Mouse (Mus musculus) small intestine, adult 2 months (tissue): ENCODE data around the gene Abca2. TPM values are rescaled to one million over a fixed set of nuclear protein-coding genes. Genes with fewer than 3 reads are reported as not detected.

Experiments
- H3K27ac ChIP-seq: fragments of 200-500 bp; 2 replicates; pipeline ENCODE4 v1.5.1; 2012; ENCODE audit warnings: low read depth, low read length, control low read depth, inconsistent platforms; ENCODE audit not compliant: insufficient read depth
- H3K27me3 ChIP-seq: fragments of 200-500 bp; 2 replicates; pipeline ENCODE4 v1.6.1; 2012; ENCODE audit warnings: mild to moderate bottlenecking, moderate library complexity, low read length, inconsistent platforms; ENCODE audit not compliant: control insufficient read depth, insufficient read depth
- H3K36me3 ChIP-seq: fragments of 200-500 bp; 2 replicates; pipeline ENCODE4 v1.6.1; 2012; ENCODE audit warnings: mild to moderate bottlenecking, low read length, control low read depth, inconsistent platforms; ENCODE audit not compliant: control insufficient read depth, insufficient read depth
- H3K4me1 ChIP-seq: fragments of 200-500 bp; 2 replicates; pipeline ENCODE4 v1.6.1; 2012; ENCODE audit warnings: low read length, inconsistent platforms, mixed read lengths; ENCODE audit not compliant: control insufficient read depth, insufficient read depth, insufficient read length
- H3K4me3 ChIP-seq: fragments of 200-500 bp; 2 replicates; pipeline ENCODE4 v1.5.1; 2012; ENCODE audit warnings: low read depth, mild to moderate bottlenecking, control low read depth, inconsistent platforms, low read length, moderate library complexity
- CTCF ChIP-seq: fragments of 200-500 bp; IDR thresholded peaks from 2 replicates; pipeline ENCODE4 v1.5.1; 2012; ENCODE audit warnings: low read depth, mild to moderate bottlenecking, control low read depth, inconsistent platforms, low read length, moderate library complexity, mixed read lengths; ENCODE audit not compliant: insufficient replicate concordance, insufficient read length; ENCODE audit errors: extremely low read depth
- POLR2A ChIP-seq: fragments of 200-500 bp; IDR thresholded peaks from 2 replicates; pipeline ENCODE4 v1.6.1; 2012; ENCODE audit warnings: low read depth, mild to moderate bottlenecking, control low read depth, inconsistent platforms, low read length, moderate library complexity
- WGBS: fragments of 180-500 bp; shearing (Covaris S2); methylation state at CpG from one replicate; pipeline ENCODE4 v1.1.7; 2018; 5-methylcytosine and 5-hydroxymethylcytosine counted together
- polyA plus RNA-seq: library from polyadenylated mRNA; depleted of rRNA; stranded (reverse); fragments of >200 nt; gene quantifications from 2 replicates; pipeline ENCODE4 v1.2.3, GENCODE M21; 2012

The Abca2 gene
- polyA plus RNA-seq, 1 experiment, result 15.0 TPM

DNA sequence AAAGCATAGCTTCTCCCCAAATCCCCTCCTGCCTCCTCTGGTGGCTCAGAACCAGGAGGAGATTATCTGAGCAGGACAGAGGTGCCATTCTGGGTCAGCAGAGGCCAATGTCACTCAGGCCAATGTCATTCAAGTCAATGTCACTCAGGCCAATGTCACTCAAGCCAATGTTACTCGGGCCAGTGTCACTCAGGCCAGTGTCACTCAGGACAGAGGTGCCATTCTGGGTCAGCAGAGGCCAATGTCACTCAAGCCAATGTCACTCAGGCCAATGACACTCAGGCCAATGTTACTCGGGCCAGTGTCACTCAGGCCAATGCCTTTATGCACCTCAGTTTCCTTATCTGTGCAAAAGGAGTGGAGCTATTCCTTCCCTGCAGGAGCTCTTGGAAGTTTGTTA lies 44.0 kb downstream of the Abca2 start:
- Histone ChIP-seq H3K4me3 (no peak overlapping the region), H3K4me1 (no peaks in the 10 kb centered on the region), H3K27ac (no peak overlapping the region), H3K27me3 (no peaks in the 10 kb centered on the region), H3K36me3 (no peaks in the 10 kb centered on the region)
- 92% methylated on average over 2 of the region's 2 CpGs for WGBS
- no peak for TF ChIP-seq CTCF
- no peak for TF ChIP-seq POLR2A

DNA sequence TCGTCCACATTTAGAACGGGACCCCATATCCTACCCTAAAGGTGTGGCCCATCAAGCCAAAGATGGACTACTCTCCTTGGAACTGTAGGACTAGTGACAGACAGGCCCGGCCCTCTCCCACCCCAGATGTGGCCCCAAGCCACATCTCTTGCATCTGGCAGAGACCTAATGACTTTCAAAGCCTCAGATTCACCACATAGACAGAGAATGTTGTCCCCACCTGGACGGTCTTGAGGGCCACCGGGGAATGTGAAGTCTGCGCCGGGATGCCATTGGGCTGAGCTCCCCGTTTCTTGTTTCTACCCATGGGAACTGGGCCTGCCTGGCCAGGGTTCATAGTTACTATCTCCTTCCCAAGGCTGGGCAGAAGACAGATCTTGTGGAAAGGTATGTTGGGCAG lies 49.0 kb downstream of the Abca2 start:
- TF ChIP-seq POLR2A (no peak), CTCF (no peak)
- no peak overlapping the region for H3K4me3 ChIP-seq
- peaks cover 7% of the 10 kb centered on the region; the same call in 1 of the 2 replicates for H3K4me1 ChIP-seq
- no peak overlapping the region for H3K27ac ChIP-seq
- H3K27me3 ChIP-seq, result no peaks in the 10 kb centered on the region
- 96% methylated on average over 8 of the region's 8 CpGs for WGBS
- no peaks in the 10 kb centered on the region for H3K36me3 ChIP-seq

DNA sequence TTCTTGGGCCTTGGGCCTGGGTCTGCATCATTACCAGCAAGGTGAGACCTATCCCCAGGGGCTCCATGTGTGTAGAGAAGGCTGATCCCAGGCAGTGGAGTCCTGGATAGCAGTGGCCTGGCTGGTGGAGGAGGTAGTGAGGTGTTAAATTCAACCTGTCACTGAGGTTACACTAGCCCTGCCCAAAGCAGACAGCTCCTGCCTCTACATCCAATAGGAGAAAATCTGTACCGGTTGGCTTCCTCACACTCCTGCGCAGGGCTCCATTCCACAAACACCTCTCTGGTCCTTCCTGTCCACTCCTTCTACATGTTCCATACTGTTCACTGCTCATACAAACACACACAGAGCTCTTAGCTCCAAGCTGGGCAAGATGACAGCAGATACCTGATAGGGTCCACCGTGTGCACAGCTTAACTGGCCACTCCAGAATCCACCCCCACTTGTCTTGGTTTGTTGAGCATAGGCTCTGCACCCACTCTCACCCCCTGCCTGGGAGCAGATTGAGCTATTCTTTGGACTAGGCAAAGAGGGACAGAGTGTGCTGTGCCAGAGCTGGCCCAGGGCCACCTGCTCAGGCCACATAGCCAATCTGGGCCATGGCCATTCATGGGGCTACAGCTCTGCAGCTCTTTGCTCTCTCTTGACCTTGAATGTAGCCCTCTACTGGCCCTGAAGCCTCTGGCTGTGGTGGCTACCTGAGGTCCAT lies 49.6 kb downstream of the Abca2 start:
- Histone ChIP-seq H3K36me3 (no peaks in the 10 kb centered on the region), H3K4me1 (peaks cover 7% of the 10 kb centered on the region; the same call in 1 of the 2 replicates), H3K27me3 (no peaks in the 10 kb centered on the region), H3K27ac (no peak overlapping the region), H3K4me3 (no peak overlapping the region)
- TF ChIP-seq CTCF (no peak), POLR2A (no peak)
- 88% methylated on average over 3 of the region's 3 CpGs for WGBS

DNA sequence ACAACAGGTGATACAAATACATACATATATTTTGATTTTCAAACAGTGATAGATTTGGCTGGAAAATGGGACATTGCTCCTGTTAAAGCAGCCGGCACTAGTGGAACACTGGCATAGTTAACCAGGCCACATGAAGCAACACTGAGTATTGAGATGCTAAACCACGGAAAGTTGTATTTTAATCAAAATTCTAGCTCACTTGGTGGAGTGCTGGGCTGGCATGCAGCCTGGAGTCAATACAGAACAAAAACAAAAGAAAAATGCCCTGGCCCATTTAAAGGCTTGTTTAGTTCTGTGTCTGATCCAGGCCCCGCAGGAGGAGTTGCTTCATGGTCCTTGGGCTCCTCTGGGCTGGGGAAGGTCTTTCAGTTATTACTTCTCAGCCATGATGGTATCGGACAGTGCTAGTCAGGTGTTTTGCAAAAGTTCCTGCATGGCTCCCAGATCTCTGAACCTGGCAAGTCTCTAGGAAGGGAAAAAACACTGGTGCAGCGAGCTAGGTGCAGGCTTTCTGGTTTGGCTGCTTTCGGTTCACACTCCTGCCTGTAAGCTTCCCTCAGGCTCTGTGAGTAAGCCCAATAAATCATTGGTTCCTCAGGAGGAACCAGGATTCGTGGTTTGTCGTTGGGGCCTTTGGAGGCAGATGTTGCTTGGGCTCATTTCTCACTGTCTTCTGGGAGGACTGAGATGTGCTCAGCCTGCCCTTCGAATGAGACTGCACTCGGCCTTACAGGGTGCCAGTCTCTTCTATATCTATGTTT lies 51.2 kb downstream of the Abca2 start:
- peaks cover 8% of the 10 kb centered on the region; the same call in 1 of the 2 replicates for H3K4me1 ChIP-seq
- TF ChIP-seq CTCF (no peak), POLR2A (no peak)
- 29% methylated on average over 10 of the region's 10 CpGs for whole genome bisulfite sequencing
- peak overlapping the region; percentile 76 for H3K27ac ChIP-seq
- H3K27me3 ChIP-seq, result no peaks in the 10 kb centered on the region
- no peaks in the 10 kb centered on the region for H3K36me3 ChIP-seq
- no peak overlapping the region for H3K4me3 ChIP-seq

DNA sequence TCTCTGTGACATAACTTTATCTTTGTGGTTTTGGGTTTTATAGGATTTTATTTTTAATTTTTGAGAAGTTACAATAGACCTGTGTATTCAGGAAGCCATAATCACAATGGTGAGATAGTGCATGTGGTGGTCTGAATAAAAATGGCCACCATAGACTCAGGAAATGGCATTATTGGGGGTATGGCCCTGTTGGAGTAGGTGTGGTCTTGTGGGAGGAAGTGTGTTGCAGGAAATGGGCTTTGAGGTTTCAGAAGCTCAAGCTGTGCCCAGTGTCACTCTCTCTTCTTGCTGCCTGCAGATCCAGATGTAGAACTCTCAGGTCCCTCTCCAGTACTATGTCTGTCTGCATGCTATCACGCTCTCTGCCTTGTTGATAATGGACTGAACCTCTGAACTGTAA lies 52.0 kb downstream of the Abca2 start:
- TF ChIP-seq CTCF (no peak), POLR2A (no peak)
- Histone ChIP-seq H3K27ac (peak overlapping the region; percentile 76), H3K27me3 (no peaks in the 10 kb centered on the region), H3K4me1 (peaks cover 15% of the 10 kb centered on the region), H3K36me3 (no peaks in the 10 kb centered on the region), H3K4me3 (no peak overlapping the region)
- WGBS, result 74% methylated on average over 1 of the region's 1 CpGs

DNA sequence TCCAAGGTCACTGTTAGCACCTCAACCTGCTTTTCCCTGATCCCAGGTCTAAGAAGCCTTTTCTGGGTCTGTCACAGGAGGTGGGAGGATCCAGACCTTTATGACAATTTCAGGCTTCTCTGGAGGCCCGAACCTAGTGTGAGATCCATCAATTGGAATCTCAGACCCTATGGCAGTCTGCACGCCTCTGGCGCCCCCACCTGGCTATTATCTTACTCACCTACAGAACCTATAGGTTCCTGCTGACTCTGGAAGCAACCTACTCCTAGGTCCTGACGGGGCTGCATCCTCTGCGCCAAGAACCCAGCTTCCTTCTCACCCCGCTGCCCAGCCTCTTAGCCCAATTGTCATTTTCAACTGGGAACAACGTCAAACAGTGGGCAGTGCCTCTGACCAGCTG lies 54.5 kb downstream of the Abca2 start:
- H3K27ac ChIP-seq, result no peak overlapping the region
- 24% methylated on average over 7 of the region's 7 CpGs for WGBS
- H3K4me3 ChIP-seq, result no peak overlapping the region
- TF ChIP-seq POLR2A (no peak), CTCF (peak; percentile 69; the same call in 1 of the 2 replicates)
- peaks cover 19% of the 10 kb centered on the region for H3K4me1 ChIP-seq
- no peaks in the 10 kb centered on the region for H3K36me3 ChIP-seq
- H3K27me3 ChIP-seq, result no peaks in the 10 kb centered on the region
